Mouse (Mus musculus) thymus, postnatal 10 days (tissue): ENCODE data around the gene Emc8.

Source experiments
- DNase-seq, 2 experiments: peaks; one replicate each; pipeline ENCODE4 v3.0.0; 2021; ENCODE audit warnings: low spot score in 2 of 2

The Emc8 gene

DNA sequence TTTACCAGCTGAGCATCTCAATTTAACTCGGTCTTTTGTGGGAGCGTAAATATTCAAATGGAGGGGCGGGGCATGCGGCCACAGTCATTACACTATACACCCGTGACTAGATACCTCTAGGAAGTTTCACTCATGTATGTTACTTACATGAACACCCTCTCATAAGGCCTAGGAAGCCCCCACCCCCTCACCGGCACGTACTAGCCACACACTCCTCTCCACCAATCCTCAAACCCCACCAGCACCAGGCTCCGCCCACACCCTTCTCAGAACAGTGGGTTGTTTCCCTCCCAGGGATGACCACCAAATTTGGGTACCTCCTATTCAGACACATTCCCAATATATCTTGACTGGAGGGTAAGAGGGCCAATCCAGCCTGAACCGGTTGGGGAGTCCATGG, 60.9 kb downstream of the Emc8 start:
- DNase-seq: no peak
